Mouse (Mus musculus) frontal cortex, postnatal 14 days (tissue): ENCODE data around the gene Klhl22.

ENCODE experiments used
- DNase-seq, 2 experiments: peaks; one replicate each; pipeline ENCODE4 v3.0.0; 2022; ENCODE audit warnings: low spot score in 2 of 2

The Klhl22 gene

DNA sequence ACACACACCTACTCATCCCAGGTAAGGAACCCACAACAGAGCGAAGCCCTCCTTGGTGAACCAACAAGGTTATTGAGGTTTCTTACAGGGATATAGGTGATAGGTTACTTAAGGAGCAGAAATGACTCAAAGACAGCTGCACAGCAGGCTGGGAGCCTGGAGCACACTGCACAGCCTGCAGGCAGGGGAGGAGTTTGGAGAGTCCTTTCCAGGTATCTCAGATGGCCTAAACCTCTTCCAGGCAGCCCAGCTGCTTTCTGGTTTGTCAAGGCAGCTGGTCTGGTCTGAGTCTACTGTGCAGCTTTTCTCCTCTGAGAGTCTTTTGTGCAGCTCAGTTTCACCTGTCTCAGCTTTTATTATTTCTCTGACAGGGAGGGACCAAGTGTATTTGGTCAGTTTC is 1.7 kb upstream of the Klhl22 start:
- no peak for DNase-seq

DNA sequence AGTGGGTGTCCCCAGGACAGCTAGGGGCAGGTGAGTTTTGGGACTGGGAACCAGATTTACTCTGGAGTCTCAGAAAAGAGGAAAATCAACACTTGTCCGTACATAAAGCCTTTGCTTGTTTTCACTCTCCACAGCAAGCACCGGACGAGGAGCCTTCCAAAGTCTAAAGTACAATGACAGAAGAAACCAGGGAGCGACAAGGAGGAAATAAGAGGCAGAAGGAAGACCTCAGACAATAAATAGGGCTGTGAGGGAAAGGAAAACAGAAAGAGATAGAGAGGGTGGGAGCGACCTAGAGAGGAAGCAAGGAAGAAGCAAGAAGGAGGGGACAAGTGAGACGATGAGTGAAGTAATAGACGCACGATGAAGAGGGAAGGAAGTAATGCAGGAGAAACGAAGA is 516 bp upstream of the Klhl22 start:
- DNase-seq: no peak

DNA sequence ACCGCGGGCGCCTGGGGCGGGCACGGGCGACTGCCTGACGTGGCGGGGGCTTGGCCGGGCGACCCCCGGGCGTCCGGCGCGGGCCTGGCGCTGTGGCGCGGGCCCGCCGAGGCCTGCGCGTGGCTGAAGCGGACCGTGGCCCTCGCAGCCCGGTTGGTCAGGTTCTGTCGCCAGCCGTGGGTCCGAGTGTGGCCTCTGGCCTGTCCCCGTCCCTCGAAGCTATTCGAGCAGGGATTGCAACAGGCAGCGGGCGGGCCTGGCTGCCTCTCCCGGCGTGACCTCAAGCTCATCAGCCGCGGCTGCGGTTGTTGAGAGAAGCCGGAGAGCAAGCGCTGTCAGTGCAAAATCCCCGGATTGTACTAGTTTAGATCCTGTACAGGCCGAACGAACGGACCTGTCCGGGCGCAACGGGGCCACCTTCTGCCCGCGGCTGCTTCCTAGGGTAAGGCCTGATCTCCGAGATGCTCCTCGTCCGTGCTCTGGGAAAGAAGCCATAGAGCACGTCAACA is 449 bp downstream of the Klhl22 start:
- peak; percentile 28 to 32 for DNase-seq

DNA sequence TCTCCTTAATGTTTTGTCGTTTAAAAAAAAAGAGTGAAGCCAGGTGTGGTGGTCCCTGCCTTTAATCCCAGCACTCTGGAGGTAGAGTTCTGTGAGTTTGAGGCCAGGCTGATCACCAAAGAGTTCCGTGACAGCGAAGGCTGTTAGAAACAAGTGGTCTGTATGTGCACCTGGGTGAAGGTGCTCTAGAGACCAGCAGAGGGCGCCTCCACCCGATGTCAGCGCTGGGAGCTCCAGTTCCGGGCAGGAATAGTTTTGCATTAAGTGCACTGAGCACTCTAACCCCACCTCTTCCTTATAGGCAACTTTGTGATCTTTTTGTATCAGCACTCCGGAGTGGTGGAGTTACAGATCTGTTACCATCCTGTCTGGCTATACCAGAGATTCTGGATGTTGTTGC is 1.2 kb downstream of the Klhl22 start:
- no peak for DNase-seq

DNA sequence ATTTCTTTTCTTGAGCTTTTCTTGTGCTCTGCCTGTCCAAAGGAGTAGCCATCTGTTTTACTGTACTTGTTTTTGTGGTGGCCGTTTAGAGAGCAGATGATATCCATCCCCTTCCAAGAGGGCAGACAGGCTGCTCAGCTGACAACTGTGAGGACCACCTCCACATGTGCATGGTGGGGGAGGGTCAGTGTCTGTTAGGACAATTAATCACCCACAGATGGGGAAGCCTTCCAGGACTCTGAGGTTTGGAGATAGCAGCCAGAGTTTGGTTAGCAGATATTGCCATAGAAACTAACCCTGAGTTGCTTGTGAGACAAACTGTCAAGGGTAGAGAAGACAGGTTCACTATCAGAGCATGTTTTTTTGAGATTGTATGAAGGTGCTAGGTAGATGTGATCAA is 1.7 kb downstream of the Klhl22 start:
- no peak for DNase-seq

- DNase-seq: no peak
Measured at GRCm38 (mm10) chr16:17764108-17764511, 4.7 kb downstream of the Klhl22 start.

- no peak for DNase-seq
Measured at GRCm38 (mm10) chr16:17768834-17769233, 9.4 kb downstream of the Klhl22 start.

GRCm38 (mm10) chr16:17771117-17771865 is 11.9 kb downstream of the Klhl22 start:
- no peak for DNase-seq

- no peak for DNase-seq
Measured at GRCm38 (mm10) chr16:17776828-17777227, 17.4 kb downstream of the Klhl22 start.

GRCm38 (mm10) chr16:17778223-17778622 is 18.8 kb downstream of the Klhl22 start:
- no peak for DNase-seq

GRCm38 (mm10) chr16:17779692-17780091 is 20.3 kb downstream of the Klhl22 start:
- no peak for DNase-seq

DNA sequence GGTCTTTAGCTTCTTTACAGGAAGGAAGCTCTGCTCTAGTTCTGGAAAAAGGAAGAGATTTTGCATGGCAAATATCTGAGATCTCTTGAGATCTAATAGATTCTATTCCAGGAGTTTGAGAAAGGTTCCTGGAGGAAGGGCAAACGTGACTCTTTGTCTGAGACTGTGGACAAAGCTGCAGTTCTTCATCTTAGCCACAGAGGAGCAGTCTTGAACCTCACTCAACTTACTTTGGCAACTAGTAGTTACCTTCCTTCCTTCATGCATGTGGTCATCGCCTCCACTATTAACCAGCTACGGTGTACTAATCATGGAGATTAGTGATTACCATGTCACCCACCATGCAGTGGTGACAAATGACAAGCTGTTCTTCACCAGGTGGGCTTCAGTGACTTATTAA is 25.9 kb downstream of the Klhl22 start:
- no peak for DNase-seq

DNA sequence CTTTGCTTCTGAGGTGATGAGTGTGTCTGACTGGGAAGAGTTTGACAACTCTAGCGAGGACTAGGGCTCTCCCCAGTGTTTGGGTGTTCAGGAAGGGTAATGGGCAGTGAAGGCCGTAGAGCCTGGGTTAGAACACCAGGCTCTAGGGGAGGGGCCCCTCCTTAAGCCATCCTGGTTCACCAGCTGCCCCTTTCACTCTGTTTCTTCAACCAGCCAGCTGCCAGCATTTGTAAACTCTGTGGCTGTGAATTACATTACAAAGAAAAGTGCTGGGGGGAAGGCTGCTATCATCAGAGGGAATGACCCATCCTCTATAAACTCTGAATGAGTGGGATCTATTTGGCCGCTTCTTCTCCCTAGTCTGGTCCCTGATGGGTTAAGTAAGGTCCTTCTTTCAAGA is 33.3 kb downstream of the Klhl22 start:
- no peak for DNase-seq

DNA sequence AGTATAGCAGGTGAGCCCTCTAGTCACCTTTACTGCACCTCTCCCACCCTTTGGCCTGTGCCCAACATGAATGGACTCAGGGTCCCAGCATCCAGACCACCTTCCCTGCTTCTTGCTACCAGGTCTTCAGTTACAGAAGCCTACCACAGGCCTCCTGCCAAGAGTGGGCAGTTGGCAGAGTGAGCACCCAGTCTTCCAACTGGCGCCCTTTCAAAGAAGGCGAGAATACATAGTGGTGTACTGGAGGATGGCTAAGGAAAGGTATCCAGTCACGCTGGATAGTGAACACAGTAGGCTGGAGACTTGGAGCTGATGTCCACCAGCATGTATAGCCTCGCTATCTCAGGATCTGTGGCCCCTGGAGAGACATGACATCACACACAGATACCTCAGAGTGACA is 34.6 kb downstream of the Klhl22 start:
- DNase-seq: no peak

GRCm38 (mm10) chr16:17795643-17796042 is 36.2 kb downstream of the Klhl22 start:
- DNase-seq: no peak

DNA sequence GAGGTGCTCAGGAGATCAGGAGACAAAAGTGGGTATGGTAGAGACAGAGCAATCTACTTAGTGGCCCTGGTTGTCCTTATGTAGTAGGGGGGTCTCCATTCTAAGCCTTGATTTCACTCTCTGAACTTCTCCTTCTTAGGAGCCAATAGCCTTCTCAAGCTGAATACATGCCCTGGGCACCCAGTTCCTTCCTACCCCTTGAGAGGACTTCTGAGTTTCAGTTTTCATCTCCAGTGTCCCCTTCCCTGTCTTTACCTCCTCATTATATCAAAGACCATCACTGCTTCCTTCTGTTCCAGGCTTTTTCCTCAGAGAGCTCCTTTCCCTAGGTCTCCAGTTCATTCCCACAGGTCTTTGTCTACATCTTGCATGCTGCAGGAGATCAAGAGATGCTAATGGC is 37.1 kb downstream of the Klhl22 start:
- DNase-seq: no peak

- no peak for DNase-seq
Measured at GRCm38 (mm10) chr16:17796971-17797811, 37.8 kb downstream of the Klhl22 start, which contains the start of gene Scarf2. Scarf2 (plus strand) TSS chr16:17797282.

GRCm38 (mm10) chr16:17797812-17798311 is 38.4 kb downstream of the Klhl22 start:
- DNase-seq: no peak

DNA sequence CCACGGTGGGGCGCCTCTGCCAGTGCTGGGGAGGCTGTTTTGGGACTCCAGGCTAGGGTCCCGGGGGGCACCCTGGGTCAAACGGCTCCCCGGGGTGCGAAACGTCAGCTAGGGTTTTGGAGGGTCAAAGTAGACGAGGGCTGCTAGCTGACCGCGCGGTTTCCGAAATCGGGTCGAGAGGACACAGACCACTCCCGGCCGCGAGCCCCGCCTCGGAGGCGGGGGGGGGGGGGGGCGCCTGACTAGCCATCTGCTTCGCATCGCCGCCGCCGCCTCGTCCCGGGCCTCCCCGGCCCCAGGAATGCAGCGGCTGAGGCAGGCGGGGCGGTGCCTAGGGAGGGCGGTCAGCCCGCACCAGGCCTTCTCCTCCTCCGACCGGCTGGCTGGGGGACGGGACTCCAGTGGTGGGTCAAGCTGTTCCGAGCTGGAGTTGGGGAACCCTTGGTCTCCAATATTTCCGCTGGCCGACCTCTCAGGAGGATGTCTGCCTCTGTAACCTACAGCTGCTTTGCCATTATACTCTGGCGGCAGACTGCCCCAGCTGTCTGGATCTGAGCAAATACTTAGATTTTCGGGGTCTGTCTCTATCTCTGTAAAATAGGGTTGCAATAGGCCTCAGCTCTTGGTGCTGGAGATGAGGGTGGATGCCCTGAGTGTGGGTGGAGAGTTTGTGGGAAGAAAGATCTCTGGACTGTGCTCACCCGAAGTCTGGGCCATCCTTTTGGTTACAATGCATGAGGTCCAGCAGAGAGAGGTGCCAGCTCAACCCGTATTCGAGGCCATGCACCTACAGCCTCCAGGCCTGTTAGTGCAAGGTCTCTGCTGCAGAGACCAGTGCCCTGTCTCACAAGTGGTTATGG is 39.1 kb downstream of the Klhl22 start:
- no peak for DNase-seq

- no peak for DNase-seq
Measured at GRCm38 (mm10) chr16:17799584-17799983, 40.2 kb downstream of the Klhl22 start.

GRCm38 (mm10) chr16:17801777-17802455 is 42.5 kb downstream of the Klhl22 start:
- no peak for DNase-seq
